Mouse (Mus musculus): ENCODE data around the gene Zbtb25.

The Zbtb25 gene

DNA sequence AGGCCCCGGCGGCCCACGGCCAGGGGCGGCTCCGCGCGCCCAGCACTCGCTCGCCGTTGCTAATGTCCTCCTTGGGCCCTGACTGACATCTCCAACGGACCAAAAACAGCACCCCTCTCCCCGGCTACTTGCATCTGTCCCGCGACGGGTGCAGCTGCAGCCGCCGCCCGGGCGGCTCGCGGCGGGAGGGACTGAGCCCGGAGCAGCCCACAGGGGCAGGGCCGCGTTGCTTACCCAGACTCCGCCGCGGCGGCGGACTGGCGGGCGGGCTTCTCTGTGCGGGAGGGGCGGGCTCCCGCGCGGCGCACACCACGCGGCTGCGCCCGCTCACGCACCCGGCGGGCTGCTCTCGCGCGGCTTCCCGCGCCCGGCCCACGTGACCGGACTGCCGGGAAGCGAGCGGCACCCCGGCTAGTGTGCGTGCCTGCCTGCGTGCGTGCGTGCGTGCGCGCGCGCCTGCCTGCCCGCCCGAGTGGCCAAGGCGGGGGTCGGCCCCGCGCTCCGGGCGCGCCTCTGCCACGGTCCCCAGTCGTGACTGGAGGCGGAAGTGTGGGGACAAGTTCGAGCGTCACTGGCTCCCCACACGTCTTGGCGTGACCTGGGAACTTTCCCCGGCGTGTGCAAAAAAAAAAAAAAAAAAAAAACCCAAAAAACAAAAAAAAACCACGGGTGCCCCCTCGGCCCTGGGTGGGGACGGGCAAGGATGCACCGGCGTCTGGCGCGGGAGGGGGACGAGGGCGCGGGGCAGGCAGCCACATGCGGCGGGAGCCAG, at the start of gene Zbtb25:
Zbtb25 (minus strand) TSS at position 397 of the 772 bp plus-strand sequence.
- peak; percentile 89 to 90 for DNase-seq (ENCODE audit: low spot score in 2 of 2)

DNA sequence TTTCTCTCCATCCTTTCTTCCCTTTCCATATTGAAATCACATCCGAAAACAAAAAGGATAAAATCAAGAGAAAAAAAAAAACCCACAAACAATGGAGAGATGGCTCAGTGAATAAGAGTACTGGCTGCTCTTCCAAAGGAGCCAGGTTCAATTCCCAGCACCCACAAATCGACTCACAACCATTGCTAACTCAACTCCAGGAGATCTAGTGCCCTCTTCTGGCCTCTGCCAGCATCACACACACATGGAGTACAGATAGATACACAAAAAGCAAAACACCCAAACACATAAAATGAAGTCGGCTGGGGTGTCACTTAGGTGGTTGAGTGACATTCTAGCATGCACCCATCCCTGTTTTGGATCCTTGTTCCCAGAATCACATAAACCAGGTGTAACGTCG, 48.9 kb upstream of the Zbtb25 start:
- DNase-seq (ENCODE audit: low spot score in 2 of 2), result no peak

DNA sequence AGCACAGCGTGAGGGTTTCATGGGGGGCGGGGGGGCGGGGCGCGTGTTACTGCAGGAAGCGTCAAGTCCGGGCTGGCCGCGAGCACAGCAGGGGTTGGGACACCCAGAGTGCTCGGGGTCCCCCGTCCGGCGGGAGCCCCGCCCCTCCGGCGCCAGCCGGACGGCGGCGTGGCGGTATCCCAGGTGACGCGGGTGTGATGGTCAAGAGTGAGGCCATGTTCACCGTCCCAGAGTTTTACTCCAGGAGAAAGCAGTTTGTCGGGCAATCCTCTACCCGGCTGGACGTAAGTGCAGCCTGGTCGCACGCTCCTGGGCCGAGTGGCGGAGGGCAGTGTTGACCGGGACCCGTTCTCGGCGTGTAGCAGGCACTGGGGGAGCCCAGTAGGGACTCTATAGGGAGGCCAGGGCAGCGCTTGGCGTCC, 48.0 kb upstream of the Zbtb25 start, which contains the start of gene Ppp1r36:
Ppp1r36 (plus strand) TSS at position 106 of the 422 bp plus-strand sequence.
- DNase-seq (ENCODE audit: low spot score in 2 of 2), result no peak

DNA sequence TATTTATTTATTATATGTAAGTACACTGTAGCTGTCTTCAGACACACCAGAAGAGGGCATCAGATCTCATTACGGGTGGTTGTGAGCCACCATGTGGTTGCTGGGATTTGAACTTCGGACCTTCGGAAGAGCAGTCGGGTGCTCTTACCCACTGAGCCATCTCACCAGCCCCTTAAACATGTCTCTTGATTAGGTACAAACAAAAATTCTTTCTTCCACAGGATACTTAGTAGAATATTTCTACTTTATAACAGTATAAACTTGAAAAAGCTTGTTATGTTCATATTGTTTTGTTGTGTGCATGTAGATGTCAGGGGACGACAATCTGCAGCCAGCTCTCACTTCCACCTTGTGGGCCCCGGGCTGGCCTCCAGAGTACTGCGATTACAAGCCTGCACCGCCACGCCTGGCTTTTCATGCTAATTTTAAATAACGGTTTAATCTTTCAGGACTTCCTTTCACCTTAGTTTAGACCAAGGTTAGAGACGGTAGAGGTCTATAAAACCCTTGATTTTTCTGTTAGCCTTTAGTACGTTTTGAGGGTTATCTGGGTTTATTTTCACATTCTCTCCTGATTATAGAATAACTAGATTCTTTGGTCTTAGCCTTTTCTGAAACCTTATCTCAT, 46.1 kb upstream of the Zbtb25 start:
- DNase-seq (ENCODE audit: low spot score in 2 of 2), result no peak

DNA sequence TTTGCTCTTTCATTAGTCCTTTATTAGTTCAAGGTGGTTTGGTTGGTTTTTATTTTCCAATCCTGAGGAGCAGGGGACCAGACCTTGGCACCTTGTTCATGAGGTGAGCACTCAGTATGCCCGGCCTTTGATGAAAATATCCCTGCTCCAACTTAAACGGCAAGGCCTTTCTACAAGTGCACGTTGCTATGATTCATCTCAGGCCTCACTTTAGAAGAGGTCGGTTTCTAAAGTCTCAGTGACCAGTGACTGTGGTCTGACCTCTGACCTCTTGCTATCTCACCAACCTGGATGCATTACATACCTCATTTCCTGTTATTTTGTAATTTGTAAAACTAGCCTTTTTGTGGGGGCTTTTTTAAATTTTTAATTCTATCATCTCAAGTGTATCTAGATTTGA, 39.8 kb upstream of the Zbtb25 start:
- DNase-seq (ENCODE audit: low spot score in 2 of 2), result no peak

DNA sequence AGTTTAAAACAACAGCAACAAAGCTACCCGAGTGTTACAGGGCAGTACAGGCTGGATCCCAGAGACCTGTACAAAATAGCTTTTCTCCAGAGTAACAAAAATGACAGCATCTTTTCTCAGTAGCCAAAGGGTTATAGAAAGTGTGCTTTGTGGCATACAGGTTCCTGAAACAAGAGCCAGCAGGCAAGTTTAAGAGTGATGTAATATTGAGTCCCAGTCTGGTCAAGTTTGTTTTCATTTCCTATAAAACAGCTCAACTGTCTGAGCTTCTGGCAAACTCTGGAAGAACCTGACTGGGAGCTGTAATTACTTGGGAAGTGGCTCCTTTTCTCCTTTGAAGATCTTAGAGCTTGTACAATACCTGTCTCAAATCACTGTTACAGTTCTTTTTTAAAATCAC, 37.8 kb upstream of the Zbtb25 start:
- no peak for DNase-seq (ENCODE audit: low spot score in 2 of 2)

DNA sequence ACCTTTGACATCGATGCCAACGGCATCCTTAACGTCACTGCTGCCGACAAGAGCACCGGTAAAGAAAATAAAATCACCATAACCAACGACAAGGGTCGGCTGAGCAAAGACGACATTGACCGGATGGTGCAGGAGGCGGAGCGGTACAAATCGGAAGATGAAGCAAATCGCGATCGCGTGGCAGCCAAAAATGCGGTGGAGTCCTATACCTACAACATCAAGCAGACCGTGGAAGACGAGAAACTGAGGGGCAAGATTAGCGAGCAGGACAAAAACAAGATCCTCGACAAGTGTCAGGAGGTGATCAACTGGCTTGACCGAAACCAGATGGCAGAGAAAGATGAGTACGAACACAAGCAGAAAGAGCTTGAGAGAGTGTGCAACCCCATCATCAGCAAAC, 36.6 kb upstream of the Zbtb25 start:
- DNase-seq (ENCODE audit: low spot score in 2 of 2), result no peak

DNA sequence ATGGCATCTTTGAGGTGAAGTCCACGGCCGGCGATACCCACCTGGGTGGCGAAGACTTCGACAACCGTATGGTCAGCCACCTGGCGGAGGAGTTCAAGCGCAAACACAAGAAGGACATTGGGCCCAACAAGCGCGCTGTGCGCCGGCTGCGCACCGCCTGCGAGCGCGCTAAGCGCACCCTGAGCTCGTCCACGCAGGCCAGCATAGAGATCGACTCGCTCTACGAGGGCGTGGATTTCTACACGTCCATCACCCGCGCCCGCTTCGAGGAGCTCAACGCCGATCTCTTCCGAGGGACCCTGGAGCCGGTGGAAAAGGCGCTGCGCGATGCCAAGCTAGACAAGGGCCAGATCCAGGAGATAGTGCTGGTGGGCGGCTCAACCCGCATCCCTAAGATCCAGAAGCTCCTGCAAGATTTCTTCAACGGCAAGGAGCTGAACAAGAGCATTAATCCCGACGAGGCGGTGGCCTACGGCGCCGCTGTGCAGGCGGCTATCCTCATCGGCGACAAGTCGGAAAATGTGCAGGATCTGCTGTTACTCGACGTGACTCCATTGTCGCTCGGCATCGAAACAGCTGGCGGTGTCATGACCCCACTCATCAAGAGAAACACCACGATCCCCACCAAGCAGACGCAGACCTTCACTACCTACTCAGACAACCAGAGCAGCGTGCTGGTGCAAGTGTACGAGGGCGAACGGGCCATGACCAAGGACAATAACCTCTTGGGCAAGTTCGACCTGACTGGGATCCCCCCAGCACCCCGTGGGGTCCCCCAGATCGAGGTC, 36.0 kb upstream of the Zbtb25 start:
- DNase-seq (ENCODE audit: low spot score in 2 of 2), result peak; percentile 35 to 41

DNA sequence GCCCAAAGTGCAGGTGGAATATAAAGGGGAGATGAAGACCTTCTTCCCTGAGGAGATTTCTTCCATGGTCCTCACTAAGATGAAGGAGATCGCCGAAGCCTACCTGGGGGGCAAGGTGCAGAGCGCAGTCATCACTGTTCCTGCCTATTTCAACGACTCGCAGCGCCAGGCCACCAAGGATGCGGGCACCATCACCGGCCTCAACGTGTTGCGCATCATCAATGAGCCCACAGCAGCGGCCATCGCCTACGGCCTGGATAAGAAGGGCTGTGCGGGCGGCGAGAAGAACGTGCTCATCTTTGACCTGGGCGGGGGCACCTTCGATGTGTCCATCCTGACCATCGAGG, 35.4 kb upstream of the Zbtb25 start:
- no peak for DNase-seq (ENCODE audit: low spot score in 2 of 2)

DNA sequence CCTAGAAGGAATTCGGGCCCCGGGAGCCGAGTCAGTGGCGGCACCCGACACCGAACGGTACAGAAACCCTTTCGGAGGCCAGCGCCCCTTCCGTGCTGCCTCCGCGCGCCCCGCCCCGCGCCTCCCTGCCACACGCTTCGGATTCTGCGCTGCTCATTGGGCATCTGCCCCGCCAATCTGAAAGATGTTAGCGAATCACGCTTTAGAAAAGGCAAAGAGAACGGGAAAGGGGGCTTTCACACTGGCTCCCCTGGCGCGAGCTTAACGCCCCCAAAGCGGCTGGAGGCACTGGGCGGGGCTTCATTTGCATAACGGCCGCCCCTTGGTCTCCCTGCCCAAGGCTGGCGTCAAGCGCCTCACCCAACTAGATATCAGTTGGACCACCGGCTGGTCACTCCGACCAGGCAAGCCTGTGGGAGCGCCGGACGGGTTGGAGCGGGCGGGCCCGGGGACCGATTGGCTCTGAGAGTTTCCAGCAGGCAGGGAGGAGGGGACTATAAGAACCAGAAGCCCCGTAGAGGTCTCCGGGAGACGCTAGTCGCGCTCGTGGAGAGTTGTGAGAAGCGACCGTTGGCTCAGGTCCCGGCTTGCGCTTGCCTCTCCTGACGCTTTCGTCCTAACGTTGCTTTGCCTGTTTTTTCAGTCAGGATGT, 34.6 kb upstream of the Zbtb25 start, which contains the start of gene Hspa2:
Hspa2 (plus strand) TSS at position 291 of the 652 bp plus-strand sequence.
- DNase-seq (ENCODE audit: low spot score in 2 of 2), result peak; percentile 100

DNA sequence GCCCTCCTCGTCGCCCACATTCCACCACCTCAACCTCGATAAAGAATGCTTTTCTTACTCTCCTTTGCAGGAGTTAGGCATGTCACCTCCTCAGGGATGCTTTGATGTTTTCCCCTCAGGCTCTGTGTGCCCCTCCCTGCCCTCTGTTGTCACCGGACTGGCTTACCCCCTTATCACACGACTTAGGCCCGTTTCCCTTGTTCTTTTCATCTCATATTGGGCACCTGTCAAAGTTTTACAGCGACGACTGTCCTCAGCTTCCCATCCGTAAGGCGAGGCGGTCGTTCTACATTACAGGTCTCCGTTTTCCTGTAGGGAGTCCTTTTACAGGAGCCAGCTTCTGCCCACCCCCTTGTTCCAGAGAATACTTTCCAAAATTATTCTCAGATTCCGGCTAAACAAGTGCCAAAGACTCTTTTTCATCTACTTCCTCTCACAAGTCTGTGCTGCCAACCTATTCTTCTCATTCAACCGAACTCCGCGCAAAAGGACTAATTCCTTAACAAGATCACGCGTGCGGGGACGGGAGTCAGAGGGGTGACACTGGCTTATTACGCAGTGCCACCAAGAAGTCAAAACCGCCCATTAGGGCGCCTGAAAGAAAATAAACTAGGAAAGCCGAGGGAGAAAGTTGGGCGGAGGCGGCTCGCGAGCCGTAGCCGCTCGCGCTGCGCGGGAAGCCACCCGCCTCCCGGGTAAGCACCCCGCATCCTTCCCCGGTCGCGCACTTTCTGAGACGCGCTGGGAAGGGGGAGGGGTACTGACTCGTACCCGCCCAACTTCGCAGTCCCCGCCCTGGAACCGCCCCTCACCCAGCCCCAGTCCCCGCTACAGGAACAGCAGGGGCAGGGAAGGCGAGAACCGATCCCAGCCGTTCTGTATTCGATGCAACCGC, 33.8 kb upstream of the Zbtb25 start:
- DNase-seq (ENCODE audit: low spot score in 2 of 2), result no peak

DNA sequence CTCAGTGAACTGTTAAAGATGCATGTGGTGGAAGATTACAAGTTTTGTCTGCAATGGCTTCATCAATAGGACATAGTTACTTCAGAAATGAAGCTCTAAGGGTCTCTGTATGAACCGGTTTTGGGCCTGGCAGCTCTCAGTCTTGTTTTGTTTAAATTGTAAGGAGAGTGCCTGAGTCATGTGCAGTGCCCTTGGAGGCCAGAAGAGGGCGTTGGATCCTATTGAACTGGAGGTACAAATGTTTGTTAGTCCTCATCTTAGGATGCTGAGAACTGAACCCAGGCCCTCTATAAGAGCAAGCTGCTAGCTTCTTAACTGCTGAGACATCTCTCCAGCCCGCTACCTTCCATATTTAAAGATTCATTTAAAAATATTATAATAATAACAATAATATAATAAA, 32.3 kb upstream of the Zbtb25 start:
- no peak for DNase-seq (ENCODE audit: low spot score in 2 of 2)

DNA sequence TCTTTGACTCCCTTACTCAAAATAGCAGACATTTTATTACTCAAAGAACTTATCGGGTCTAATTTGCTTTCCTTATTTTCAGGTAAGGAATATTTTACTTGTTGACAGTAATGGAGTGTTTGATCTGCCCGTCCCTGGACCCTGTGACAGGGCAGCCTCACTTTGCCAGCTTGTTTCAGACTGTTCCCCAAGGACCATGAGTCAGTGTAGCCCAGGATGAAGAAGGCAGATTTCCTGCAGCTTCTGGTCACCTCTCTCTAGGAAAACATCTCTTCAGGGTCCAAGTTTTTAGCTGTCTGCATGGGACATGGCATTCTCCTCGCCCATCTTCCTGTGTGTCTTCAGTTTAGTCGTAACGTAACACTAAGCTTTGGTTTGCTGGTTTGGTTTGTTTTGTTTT, 27.9 kb upstream of the Zbtb25 start:
- DNase-seq (ENCODE audit: low spot score in 2 of 2), result no peak

DNA sequence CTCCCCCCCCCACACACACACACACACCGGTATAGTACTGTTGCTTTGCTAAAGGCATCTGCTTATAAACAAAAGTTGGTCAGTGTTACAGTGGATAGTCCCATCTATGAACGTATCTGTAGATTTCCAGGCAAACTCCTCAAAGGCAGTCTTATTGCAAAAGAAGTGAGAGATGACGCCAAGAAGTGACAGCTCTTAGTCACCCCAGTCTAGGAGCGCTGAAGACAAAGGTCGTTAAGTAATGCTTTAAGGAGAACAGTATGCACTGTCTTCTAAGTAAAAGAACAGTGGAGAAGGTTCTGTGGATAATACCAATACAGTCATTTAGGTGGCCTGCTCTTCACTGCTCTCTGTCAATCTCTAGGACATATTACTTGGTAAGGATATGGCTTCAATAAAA, 23.6 kb upstream of the Zbtb25 start:
- DNase-seq (ENCODE audit: low spot score in 2 of 2), result no peak

DNA sequence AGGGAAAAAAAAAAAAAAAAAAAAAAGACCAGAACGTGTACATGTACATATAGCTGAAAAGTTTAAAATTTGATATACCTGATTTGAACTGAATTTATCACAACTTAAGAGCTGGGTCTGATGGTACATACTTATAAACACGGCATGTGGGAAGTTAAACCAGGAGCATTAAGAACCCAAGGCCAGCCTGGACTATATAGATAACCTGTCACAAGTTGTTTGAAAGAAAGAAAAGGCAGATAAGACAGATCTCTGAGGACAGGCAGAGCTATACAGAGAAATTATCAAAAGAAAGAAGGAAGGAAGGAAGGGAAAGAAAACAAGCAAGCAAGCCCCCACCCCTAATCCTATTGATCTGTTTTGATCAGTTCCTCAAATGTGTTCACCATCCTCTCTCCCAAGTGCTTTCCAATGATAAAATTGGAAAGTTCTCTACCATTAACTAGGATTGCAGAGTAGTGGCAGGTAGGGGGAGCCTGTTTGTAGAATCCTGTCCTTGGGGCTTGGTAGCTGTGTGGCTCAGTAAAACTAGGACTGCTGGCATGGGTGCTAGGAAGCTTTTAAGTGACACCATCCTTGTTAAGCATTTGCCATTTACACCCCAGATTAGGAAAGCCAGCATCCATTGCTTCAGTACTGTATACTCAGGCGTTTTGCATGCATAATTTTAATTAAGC, 22.3 kb upstream of the Zbtb25 start:
- no peak for DNase-seq (ENCODE audit: low spot score in 2 of 2)

DNA sequence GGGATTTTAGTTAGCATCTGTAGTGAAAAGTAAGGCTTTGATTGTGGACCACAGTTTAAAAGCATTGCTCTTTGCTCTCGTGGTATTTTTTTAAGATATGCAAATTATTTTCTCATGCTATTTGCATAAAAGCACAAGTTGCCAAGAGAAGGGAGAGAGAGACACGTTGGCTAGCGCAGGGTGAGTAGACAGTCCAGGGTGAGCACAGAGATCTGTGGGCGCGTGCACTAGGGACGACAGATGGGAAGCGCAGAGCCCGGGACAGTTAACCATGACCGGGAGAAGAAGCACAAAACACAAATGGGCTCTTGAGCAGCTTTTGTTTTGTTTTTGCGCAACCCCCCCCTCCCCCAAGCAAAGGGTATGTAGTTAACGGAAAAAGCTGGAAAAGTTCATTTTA, 19.4 kb upstream of the Zbtb25 start:
- DNase-seq (ENCODE audit: low spot score in 2 of 2), result no peak

DNA sequence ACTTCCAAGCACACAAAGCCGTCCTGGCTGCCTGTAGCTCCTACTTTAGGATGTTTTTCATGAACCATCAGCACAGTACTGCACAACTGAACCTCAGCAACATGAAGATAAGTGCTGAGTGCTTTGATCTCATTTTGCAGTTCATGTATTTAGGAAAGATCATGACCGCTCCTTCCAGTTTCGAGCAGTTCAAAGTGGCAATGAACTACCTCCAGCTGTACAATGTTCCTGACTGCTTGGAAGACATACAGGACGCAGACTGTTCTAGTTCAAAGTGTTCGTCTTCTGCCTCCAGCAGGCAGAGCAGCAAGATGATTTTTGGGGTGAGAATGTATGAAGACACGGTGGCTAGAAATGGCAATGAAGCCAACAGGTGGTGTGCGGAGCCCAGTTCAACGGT, 15.9 kb upstream of the Zbtb25 start:
- DNase-seq (ENCODE audit: low spot score in 2 of 2), result no peak

DNA sequence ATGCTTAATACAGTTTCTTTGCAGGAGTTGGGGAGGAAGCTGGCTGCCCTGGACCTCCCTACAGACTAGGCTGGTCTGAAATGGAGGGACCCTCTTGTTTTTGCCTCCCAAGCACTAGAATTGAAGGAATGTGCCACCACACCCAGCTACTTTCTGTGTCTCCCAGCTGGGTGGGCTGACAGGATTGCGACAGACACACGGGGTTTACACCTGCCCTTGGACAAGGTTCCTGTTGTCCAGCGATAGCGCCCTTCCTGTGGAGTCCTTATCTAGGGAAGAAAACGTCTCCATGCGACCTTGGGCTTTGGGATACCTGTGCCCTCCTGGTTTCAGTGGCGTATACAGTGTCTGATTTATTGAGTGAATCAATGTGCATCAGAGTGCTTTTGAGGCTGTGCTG, 10.7 kb upstream of the Zbtb25 start:
- DNase-seq (ENCODE audit: low spot score in 2 of 2), result no peak

DNA sequence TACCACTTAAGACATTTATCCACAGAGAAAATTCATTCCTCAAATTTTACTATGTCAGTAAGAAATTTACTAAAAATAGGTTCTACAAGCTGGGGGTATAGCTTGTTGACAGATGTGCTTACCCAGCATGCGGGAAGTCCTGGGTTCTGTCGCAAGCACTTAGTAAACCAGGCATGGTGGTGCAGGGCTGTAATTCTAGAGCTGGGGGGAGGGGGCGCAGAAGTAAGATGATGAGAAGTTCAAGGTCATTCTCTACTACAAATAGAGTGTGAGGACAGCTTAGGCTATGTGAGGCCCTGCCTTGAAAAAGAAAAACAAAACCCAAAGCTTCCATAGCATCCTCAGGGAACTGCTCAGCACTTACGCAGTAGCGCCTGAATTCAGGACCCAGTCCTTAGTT, 9.2 kb upstream of the Zbtb25 start:
- no peak for DNase-seq (ENCODE audit: low spot score in 2 of 2)

DNA sequence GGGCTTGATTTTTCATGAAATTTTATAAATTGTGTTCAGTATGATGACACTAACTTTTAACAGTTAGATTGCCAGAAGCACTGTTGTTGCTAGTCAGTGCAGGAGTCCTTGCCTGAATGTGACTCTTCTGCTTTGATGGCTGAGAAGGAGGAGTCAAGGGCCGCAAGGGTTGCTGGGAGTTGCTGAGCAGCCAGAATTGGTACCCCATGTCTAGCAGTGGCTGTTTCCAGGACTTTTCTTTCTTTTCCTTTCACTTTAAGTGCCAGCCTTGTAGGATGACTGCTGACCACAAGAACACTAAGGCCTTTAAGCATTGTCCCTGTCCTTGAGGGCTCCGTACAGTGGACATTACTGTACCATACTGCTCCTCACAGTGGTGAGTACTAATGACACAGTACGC, 8.3 kb upstream of the Zbtb25 start:
- DNase-seq (ENCODE audit: low spot score in 2 of 2), result no peak

DNA sequence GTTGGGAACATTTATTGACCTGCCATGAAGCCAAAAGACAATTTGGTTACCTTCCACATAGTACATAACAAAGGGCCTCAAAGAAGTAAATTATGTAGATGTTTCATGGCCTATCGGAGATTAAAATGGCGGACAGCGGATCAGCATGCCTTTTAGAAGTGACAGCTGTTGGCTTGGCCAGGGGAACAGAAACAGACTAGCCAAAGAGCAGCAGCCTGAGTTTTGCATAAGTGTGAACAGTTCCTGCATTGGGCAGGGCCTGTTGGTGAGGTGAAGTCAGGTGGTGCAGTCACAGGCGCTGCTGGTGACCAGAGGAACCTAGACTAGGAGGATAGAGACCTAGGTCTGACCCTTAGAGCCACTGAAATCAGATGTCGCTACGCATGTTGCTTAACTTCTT, 7.7 kb upstream of the Zbtb25 start:
- DNase-seq (ENCODE audit: low spot score in 2 of 2), result no peak

Measured in frontal cortex, postnatal 10 days (tissue).